Mouse (Mus musculus) kidney, embryonic 14.5 days (tissue): ENCODE data around the gene Crebzf. TPM values are rescaled to one million over a fixed set of nuclear protein-coding genes. Genes with fewer than 3 reads are reported as not detected.

Experiments
- ATAC-seq: fragments of 200-750 bp; cut with Nextera tagmentation; 2 replicates; pipeline ENCODE4 v1.8.0; 2017; ENCODE audit warnings: moderate number of reproducible peaks, mild to moderate bottlenecking, moderate TSS enrichment, moderate library complexity; ENCODE audit not compliant: low FRiP score, low TSS enrichment
- H3K27ac ChIP-seq: fragments of 300-500 bp; sonication (generic); 2 replicates; pipeline ENCODE4 v1.5.1; 2014; ENCODE audit warnings: low read depth, mild to moderate bottlenecking, low read length, moderate library complexity, mixed read lengths
- H3K27me3 ChIP-seq: fragments of 300-500 bp; sonication (generic); 2 replicates; pipeline ENCODE4 v1.6.1; 2014; ENCODE audit warnings: mild to moderate bottlenecking, low read length; ENCODE audit not compliant: control insufficient read depth, insufficient read depth
- H3K36me3 ChIP-seq: fragments of 300-500 bp; sonication (generic); 2 replicates; pipeline ENCODE4 v1.6.1; 2014; ENCODE audit warnings: low read length, mixed read lengths; ENCODE audit not compliant: control insufficient read depth, insufficient read depth
- H3K4me1 ChIP-seq: fragments of 300-500 bp; sonication (generic); 2 replicates; pipeline ENCODE4 v1.6.1; 2014; ENCODE audit warnings: low read length, mixed read lengths; ENCODE audit not compliant: control insufficient read depth, insufficient read depth
- H3K4me2 ChIP-seq: fragments of 300-500 bp; sonication (generic); replicated peaks from 2 replicates; pipeline ENCODE4 v1.6.1; 2014; ENCODE audit warnings: low read depth, mild to moderate bottlenecking, low read length
- H3K4me3 ChIP-seq: fragments of 300-500 bp; sonication (generic); 2 replicates; pipeline ENCODE4 v1.5.1; 2014; ENCODE audit warnings: mild to moderate bottlenecking, low read length
- H3K9ac ChIP-seq: fragments of 300-500 bp; sonication (generic); 2 replicates; pipeline ENCODE4 v1.6.1; 2014; ENCODE audit warnings: low read depth, mild to moderate bottlenecking, low read length, moderate library complexity
- H3K9me3 ChIP-seq: fragments of 300-500 bp; sonication (generic); 2 replicates; pipeline ENCODE4 v1.6.1; 2016; ENCODE audit warnings: low read length; ENCODE audit not compliant: control insufficient read depth
- WGBS: fragments of 180-500 bp; shearing (Covaris S2); extraction: QIAGEN DNeasy Blood & Tissue Kit; methylation state at CpG from one replicate; pipeline ENCODE4 v1.1.7; 2014; 5-methylcytosine and 5-hydroxymethylcytosine counted together
- polyA plus RNA-seq: library from polyadenylated mRNA; unstranded; fragments of >200 nt; fragmentation: Nextera tagmentation; extraction: Ambion mirVana; gene quantifications from 2 replicates; pipeline ENCODE4 v1.2.1, GENCODE M21; 2014

Gene Crebzf
- polyA plus RNA-seq, 1 experiment from 2014 or later = 54.2 TPM

DNA sequence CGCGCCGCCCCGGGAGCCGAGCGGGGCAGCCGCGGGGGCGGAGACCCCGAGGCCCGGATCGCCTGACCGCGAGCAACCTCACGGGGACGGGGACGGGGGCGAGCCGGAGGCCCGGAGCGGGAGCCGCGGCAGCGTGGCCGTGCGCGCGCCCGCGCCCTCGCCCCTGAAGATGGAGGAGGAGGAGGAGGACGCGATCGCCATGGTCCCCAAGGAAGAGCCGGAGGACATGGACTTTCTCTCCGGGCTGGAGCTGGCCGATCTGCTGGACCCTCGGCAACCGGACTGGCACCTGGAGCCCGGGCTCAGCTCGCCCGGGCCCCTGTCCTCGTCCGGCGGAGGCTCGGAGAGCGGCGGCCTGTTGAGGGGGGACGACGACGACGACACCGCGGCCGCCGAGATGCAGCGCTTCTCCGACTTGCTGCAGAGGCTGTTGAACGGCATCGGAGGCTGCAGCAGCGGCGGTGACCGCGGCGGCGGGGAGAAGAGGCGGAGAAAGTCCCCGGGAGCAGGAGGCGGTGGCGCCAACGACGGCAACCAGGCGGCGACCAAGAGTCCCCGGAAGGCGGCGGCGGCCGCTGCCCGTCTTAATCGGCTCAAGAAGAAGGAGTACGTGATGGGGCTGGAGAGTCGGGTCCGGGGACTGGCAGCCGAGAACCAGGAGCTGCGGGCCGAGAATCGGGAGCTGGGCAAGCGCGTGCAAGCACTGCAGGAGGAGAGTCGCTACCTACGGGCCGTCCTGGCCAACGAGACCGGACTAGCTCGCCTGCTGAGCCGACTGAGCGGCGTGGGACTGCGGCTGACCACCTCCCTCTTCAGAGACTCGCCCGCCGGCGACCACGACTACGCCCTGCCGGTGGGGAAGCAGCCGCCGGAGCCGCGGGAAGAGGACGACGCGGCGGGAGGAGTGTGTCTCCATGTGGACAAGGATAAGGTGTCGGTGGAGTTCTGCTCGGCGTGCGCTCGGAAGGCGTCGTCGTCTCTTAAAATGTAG is 867 bp downstream of the Crebzf start:
- peak; percentile 79 for ATAC-seq
- no peaks in the 10 kb centered on the region for H3K9me3 ChIP-seq
- H3K36me3 ChIP-seq = peaks cover 12% of the 10 kb centered on the region; the same call in 1 of the 2 replicates
- no peaks in the 10 kb centered on the region for H3K27me3 ChIP-seq
- H3K27ac ChIP-seq = peak overlapping the region; percentile 99
- WGBS = under 1% methylated on average over 100 of the region's 123 CpGs
- peak overlapping the region; percentile 100 for H3K9ac ChIP-seq
- peak overlapping the region; percentile 98 for H3K4me3 ChIP-seq
- peak overlapping the region; percentile 89 for H3K4me2 ChIP-seq
- H3K4me1 ChIP-seq = no peaks in the 10 kb centered on the region

DNA sequence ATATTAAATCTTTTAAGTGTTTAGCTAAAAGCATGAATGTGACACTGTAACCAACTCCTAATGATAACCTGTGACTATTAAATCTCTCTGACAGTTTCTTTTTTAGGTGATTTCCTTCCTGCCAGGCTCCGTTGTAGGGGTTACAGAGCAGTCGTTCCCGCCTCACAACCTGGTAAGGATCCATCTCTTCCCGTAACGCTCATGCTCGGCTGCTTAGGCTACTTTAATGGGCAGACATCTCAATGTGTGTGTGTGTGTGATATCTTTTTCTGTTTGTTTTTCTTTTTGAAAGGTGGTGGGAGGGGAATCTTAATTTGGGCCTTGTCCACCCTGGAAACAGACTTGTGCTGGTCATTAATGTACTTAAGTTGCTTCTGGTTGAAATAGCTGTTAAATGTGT is 1.7 kb downstream of the Crebzf start:
- H3K4me3 ChIP-seq = peak overlapping the region; percentile 98
- H3K27ac ChIP-seq = no peak overlapping the region

DNA sequence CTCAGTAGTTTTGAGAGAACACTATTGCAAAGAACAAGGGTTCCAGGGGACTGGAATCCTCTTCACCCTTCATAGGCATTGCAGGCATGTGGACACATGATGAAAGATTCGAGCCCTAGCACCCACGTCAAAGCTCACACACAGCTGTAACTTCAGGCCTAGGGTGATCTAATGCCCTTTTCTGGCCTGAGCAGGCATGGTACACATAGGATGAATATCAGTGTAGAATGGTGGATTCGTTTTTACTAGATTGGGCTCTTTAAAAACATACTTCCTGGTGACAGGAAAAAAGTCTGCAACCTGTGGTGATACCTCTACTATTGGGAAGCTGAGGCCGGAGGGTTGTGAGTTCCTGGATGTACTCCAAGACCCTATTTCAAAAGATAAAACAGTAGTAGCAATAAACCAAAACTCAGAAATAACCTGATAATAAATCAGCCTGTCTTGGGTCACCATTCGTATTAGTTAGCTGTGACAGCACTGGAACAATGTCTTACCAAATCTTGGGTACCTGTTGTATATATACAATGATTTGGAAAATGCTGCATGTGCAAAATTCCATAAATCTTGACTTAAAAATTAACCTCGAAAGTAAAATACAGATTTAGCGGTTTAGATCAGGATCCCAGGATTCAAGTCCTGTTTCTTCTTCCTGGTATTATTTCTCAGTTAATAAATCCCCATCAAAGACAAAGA is 13.8 kb downstream of the Crebzf start:
- Histone ChIP-seq H3K36me3 (peaks cover 26% of the 10 kb centered on the region), H3K4me1 (peaks cover 17% of the 10 kb centered on the region), H3K27me3 (no peaks in the 10 kb centered on the region), H3K9ac (peak overlapping the region; percentile 76), H3K4me2 (peak overlapping the region; percentile 70), H3K9me3 (no peaks in the 10 kb centered on the region), H3K27ac (peak overlapping the region; percentile 87; the same call in 1 of the 2 replicates), H3K4me3 (peak overlapping the region; percentile 81)
- 21% methylated on average over 7 of the region's 7 CpGs for WGBS
- no peak for ATAC-seq

More for the DNA sequence above, 1.7 kb downstream of the Crebzf start:
- no peaks in the 10 kb centered on the region for H3K27me3 ChIP-seq
- H3K9ac ChIP-seq = peak overlapping the region; percentile 100
- no peak for ATAC-seq
- WGBS = 0% methylated on average over 6 of the region's 6 CpGs
- H3K36me3 ChIP-seq = peaks cover 17% of the 10 kb centered on the region; the same call in 1 of the 2 replicates
- H3K4me2 ChIP-seq = peak overlapping the region; percentile 89
- H3K4me1 ChIP-seq = no peaks in the 10 kb centered on the region
- H3K9me3 ChIP-seq = no peaks in the 10 kb centered on the region

DNA sequence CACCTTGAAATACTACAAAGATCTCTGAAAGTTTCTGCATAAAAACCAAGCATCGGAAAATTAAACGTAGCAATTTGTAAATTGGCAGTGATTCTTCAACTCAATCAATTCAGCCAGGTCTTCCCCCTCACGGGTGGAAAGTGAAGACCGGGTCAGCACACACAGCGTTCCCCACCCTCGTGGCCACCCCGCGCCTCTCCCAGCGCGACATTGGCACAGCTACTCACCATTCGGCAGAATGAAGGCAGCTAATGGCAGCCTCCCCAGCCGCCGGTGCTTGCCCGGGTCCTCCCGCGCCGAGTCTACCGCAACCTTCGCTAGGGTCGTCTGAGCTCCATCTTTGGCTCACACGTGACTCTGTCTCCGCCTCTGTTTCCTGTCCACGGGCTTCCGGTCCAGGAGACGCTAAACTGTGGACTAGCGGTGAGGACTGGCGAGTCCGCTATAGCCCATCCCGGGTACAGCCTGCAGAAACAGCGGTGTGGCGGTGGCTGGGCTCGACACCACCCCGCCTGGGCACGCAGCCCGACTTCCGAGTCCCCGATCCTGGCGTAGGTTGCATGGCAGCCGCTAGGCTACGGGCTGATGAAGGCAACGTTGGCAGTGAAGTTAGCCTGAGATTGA is 14.4 kb downstream of the Crebzf start, which contains the start of gene Tmem126a:
Gene Tmem126a, minus strand, starts transcription at position 385 of the 624 bp plus-strand sequence.
- no peaks in the 10 kb centered on the region for H3K9me3 ChIP-seq
- peak within 1 kb of the TSS; percentile 81 for H3K4me3 ChIP-seq
- peak; percentile 98 for ATAC-seq
- H3K4me2 ChIP-seq = peak within 1 kb of the TSS; percentile 70
- H3K9ac ChIP-seq = peak within 1 kb of the TSS; percentile 76
- under 1% methylated on average over 41 of the region's 41 CpGs for WGBS
- H3K27ac ChIP-seq = peak within 1 kb of the TSS; percentile 87
- H3K36me3 ChIP-seq = peaks cover 19% of the 10 kb centered on the region
- H3K4me1 ChIP-seq = peaks cover 17% of the 10 kb centered on the region
- H3K27me3 ChIP-seq = no peaks in the 10 kb centered on the region

DNA sequence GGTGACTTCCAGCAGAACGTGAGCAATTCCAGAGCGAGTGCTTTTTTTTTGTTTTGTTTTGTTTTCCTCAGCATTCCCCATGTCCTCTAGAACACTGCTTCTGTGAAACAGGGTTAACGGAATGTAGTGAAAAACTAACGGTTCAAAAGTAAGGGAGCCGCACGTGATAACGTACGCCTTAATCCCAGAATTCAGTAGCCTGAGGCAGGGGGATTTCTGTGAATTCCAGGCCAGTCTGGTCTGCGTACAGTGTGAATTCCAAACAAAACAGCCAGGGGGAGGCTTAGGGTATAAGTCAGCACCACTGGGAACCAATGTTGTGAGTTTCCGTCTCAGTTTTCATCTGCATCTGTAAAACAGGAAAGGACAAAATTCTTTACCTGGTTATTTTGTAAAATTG is 15.0 kb downstream of the Crebzf start:
- H3K4me2 ChIP-seq = peak overlapping the region; percentile 70
- peaks cover 15% of the 10 kb centered on the region for H3K36me3 ChIP-seq
- peak; percentile 62 for ATAC-seq
- 16% methylated on average over 10 of the region's 10 CpGs for WGBS
- H3K9ac ChIP-seq = peak overlapping the region; percentile 76; the same call in 1 of the 2 replicates
- peak overlapping the region; percentile 81 for H3K4me3 ChIP-seq
- no peaks in the 10 kb centered on the region for H3K27me3 ChIP-seq
- H3K4me1 ChIP-seq = peaks cover 17% of the 10 kb centered on the region
- peak overlapping the region; percentile 87 for H3K27ac ChIP-seq
- no peaks in the 10 kb centered on the region for H3K9me3 ChIP-seq

DNA sequence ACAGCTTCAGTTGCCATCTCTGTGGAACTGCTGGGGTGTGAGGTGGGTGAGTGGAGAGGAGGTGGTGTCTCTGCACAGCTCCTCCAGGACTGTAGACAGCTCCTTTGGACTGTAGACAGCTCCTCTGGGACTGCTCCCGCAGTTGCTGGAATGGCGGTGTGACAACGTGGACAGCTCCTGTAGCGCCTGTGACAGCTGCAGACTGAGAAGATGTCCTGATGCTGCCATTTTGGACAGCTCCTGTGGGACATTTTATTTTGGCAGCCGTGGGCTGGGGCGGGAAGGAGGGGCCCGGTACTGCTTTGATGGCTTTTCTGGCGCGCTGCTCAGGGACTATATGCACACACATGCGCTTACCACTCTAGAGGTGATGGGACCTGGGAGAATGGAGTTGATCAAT is 17.8 kb downstream of the Crebzf start:
- H3K9ac ChIP-seq = no peak overlapping the region
- WGBS = 49% methylated on average over 10 of the region's 10 CpGs
- no peaks in the 10 kb centered on the region for H3K9me3 ChIP-seq
- no peaks in the 10 kb centered on the region for H3K27me3 ChIP-seq
- H3K4me1 ChIP-seq = peaks cover 17% of the 10 kb centered on the region
- no peaks in the 10 kb centered on the region for H3K36me3 ChIP-seq
- ATAC-seq = no peak
- H3K4me3 ChIP-seq = no peak overlapping the region
- no peak overlapping the region for H3K27ac ChIP-seq
- no peak overlapping the region for H3K4me2 ChIP-seq

DNA sequence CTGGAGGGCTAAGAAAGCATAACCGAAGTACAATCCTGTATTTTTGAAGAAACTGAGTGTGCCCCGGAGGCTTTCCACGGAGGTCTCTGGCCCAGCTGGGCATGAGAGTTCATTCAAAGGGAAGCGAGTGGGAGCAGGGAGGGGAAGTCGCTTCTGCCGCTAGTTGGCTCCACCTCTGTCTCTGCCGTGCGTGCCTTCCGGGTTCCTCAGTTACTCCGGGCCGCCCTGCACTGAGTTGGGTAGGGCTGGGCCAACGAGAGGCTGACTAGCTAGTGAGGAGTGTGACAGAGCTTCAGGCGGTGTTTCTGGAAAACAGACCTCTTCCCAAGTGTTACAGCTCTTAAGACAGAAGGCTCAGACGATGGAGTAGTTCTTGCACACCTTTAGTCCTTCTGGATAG is 18.4 kb downstream of the Crebzf start:
- no peak for ATAC-seq
- WGBS = 27% methylated on average over 14 of the region's 14 CpGs
- no peaks in the 10 kb centered on the region for H3K27me3 ChIP-seq
- no peak overlapping the region for H3K4me2 ChIP-seq
- H3K9ac ChIP-seq = no peak overlapping the region
- no peaks in the 10 kb centered on the region for H3K9me3 ChIP-seq
- H3K27ac ChIP-seq = no peak overlapping the region
- H3K4me3 ChIP-seq = no peak overlapping the region
- H3K4me1 ChIP-seq = peaks cover 13% of the 10 kb centered on the region
- no peaks in the 10 kb centered on the region for H3K36me3 ChIP-seq

DNA sequence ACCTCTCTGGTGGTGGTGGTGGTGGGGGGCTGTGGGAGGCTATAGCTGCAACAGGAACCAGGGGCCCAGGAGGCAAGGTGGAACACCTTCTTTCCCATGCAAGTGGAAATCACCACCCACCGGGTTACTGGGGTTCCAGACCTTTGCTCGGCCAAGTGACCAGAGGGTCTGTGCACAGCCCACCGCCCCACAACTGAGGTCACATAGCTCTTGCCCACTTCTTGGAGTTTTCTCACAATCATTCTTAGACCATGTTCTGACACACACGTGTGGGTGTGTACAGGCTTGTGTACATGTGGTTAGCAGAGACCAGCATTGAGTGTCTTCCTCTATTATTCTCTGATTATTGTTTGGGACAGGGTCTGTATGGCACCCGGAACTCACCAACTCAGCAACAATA is 18.9 kb downstream of the Crebzf start:
- H3K27ac ChIP-seq = no peak overlapping the region
- no peak overlapping the region for H3K4me2 ChIP-seq
- H3K27me3 ChIP-seq = no peaks in the 10 kb centered on the region
- H3K36me3 ChIP-seq = no peaks in the 10 kb centered on the region
- H3K9ac ChIP-seq = no peak overlapping the region
- peaks cover 8% of the 10 kb centered on the region; the same call in 1 of the 2 replicates for H3K4me1 ChIP-seq
- H3K9me3 ChIP-seq = no peaks in the 10 kb centered on the region
- ATAC-seq = no peak
- 93% methylated on average over 5 of the region's 5 CpGs for WGBS
- no peak overlapping the region for H3K4me3 ChIP-seq
